Mouse (Mus musculus) heart, adult 2 months (tissue): ENCODE data around the gene Gm8773.

Experiments
- CTCF ChIP-seq: fragments of 200-600 bp; IDR thresholded peaks from 2 replicates; pipeline ENCODE4 v1.8.1; 2022; ENCODE audit warnings: antibody characterized with exemption, mild to moderate bottlenecking, moderate library complexity
- EP300 ChIP-seq: fragments of 200-500 bp; IDR thresholded peaks from 2 replicates; pipeline ENCODE4 v1.6.1; 2011; ENCODE audit warnings: low read depth, low read length, control low read depth; ENCODE audit not compliant: insufficient read depth
- POLR2A ChIP-seq: fragments of 200-500 bp; IDR thresholded peaks from 2 replicates; pipeline ENCODE4 v1.6.1; 2011; ENCODE audit warnings: mild to moderate bottlenecking, low read depth, low read length, control low read depth; ENCODE audit not compliant: insufficient read depth

- TF ChIP-seq CTCF = no peak
- TF ChIP-seq POLR2A = no peak
- no peak for TF ChIP-seq EP300
These were observed 22.5 kb upstream of the Gm8773 start for GRCm38 (mm10) chr5:5551110-5551509.
